Mouse (Mus musculus): ENCODE measurements around the gene Tfeb.

Tfeb gene

GRCm38 (mm10) chr17:47833628-47834481 is 97.0 kb downstream of the Tfeb start:
- no peak for DNase-seq (ENCODE audit: low read depth, low spot score)
- Histone ChIP-seq H3K36me3 (ENCODE audit: control insufficient read depth, insufficient read depth, low read length, poor library complexity, severe bottlenecking) (no peaks in the 10 kb centered on the region), H3K27me3 (ENCODE audit: control insufficient read depth, insufficient read depth, low read length, poor library complexity, severe bottlenecking) (no peaks in the 10 kb centered on the region)

DNA sequence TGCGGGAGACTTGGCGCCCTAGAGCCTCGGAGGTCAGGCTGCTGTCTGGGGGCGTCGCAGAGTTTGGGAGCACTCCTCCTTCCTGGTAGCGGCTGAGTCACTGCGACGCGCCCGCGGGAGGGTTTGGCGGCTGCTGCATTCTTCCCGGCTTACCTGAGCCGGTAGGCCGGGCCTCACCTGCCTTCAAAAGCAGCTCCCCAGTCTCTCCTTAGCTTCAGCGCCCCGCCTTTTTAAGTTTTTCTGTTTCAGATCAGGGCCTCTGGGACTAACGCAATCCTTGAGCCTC is 97.6 kb downstream of the Tfeb start, which contains the start of gene Mdfi:
Gene Mdfi, minus strand, starts transcription at position 210 of the 286 bp plus-strand sequence.
- Histone ChIP-seq H3K27me3 (ENCODE audit: control insufficient read depth, insufficient read depth, low read length, poor library complexity, severe bottlenecking) (no peaks in the 10 kb centered on the region), H3K36me3 (ENCODE audit: control insufficient read depth, insufficient read depth, low read length, poor library complexity, severe bottlenecking) (no peaks in the 10 kb centered on the region)
- no peak for DNase-seq (ENCODE audit: low read depth, low spot score)

DNA sequence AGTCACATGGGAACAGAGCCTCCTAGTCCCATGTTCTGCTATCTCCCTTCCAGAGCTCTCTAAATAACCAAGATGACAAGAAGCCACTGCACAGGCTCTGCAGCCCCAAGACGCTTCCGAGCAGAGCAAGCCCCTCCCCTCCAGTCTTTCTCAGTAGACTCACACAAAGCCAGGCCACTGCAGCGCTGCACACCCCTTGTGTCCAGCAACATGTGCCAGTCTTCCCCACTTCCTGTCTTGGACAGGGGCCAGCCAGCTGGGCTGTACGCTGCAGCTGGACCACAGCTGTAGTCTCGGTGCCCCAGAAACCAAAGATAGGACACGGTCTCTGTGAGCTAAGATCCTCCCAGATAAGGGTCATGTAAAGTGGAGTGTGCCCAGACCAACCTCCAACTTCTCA is 101.0 kb downstream of the Tfeb start:
- Histone ChIP-seq H3K36me3 (ENCODE audit: control insufficient read depth, insufficient read depth, low read length, poor library complexity, severe bottlenecking) (no peaks in the 10 kb centered on the region), H3K27me3 (ENCODE audit: control insufficient read depth, insufficient read depth, low read length, poor library complexity, severe bottlenecking) (no peaks in the 10 kb centered on the region)
- DNase-seq (ENCODE audit: low read depth, low spot score): no peak

GRCm38 (mm10) chr17:47841521-47841920 is 104.7 kb downstream of the Tfeb start:
- Histone ChIP-seq H3K36me3 (ENCODE audit: control insufficient read depth, insufficient read depth, low read length, poor library complexity, severe bottlenecking) (no peaks in the 10 kb centered on the region), H3K27me3 (ENCODE audit: control insufficient read depth, insufficient read depth, low read length, poor library complexity, severe bottlenecking) (no peaks in the 10 kb centered on the region)
- no peak for DNase-seq (ENCODE audit: low read depth, low spot score)

All from splenic B cell, adult 2 months (primary cell).